Mouse (Mus musculus): ENCODE data around the gene Maneal. TPM values are rescaled to one million over a fixed set of nuclear protein-coding genes. Genes with fewer than 3 reads are reported as not detected.

Maneal gene
- total RNA-seq, 2 experiments from 2014 or later = 53.8 to 55.5 TPM

Other genes starting within 250 kb of the Maneal start
- 10 to 100 TPM; 17.1 to 17.3 TPM for gene Pou3f1, start 205.4 kb downstream of the Maneal start, total RNA-seq (2021)
- gene Utp11, start 168.6 kb downstream of the Maneal start, total RNA-seq (2021) = 10 to 100 TPM; 15.0 to 15.3 TPM
- gene Fhl3, start 161.5 kb downstream of the Maneal start, total RNA-seq (2021) = 1 to 10 TPM; 1.3 TPM
- gene Sf3a3, start 147.4 kb downstream of the Maneal start, total RNA-seq (2021) = 10 to 100 TPM; 33.9 to 42.3 TPM
- 10 to 100 TPM; 37.2 to 42.3 TPM for gene Inpp5b, start 120.3 kb downstream of the Maneal start, total RNA-seq (2021)
- gene Mtf1, start 60.1 kb downstream of the Maneal start, total RNA-seq (2021) = 10 to 100 TPM; 25.8 to 27.8 TPM
- gene Yrdc, start 11.5 kb downstream of the Maneal start, total RNA-seq (2021) = 10 to 100 TPM; 38.3 to 39.3 TPM
- 10 to 100 TPM; 73.1 to 75.8 TPM for gene 1110065P20Rik, start 11.0 kb downstream of the Maneal start, total RNA-seq (2021)
- gene Epha10, start 18.7 kb upstream of the Maneal start, total RNA-seq (2021) = 10 to 100 TPM; 44.4 to 46.0 TPM
- 10 to 100 TPM; 17.5 to 19.3 TPM for gene 9930104L06Rik, start 74.9 kb upstream of the Maneal start, total RNA-seq (2021)
- gene Cdca8, start 77.1 kb upstream of the Maneal start, total RNA-seq (2021) = 1 to 10 TPM in 1 of 2 experiments, under 1 TPM in 1; 0.96 to 1.8 TPM
- 10 to 100 TPM; 18.9 to 24.4 TPM for gene Rspo1, start 124.3 kb upstream of the Maneal start, total RNA-seq (2021)
- gene Gnl2, start 154.4 kb upstream of the Maneal start, total RNA-seq (2021) = 10 to 100 TPM; 54.9 to 60.0 TPM
- gene Dnali1, start 203.5 kb upstream of the Maneal start, total RNA-seq (2021) = under 1 TPM; 0.16 to 0.77 TPM
- gene Snip1, start 204.5 kb upstream of the Maneal start, total RNA-seq (2021) = 10 to 100 TPM; 15.1 to 16.0 TPM
- gene Meaf6, start 223.0 kb upstream of the Maneal start, total RNA-seq (2021) = 100 to 1,000 TPM; 129 to 139 TPM